Mouse (Mus musculus) left cerebral cortex, postnatal 10 days (tissue): ENCODE measurements around the gene Ppp2r5c. TPM values are rescaled to one million over a fixed set of nuclear protein-coding genes. Genes with fewer than 3 reads are reported as not detected.

Experiments
- total RNA-seq, 2 experiments: library from RNA; stranded (reverse); gene quantifications; 2 replicates each; pipeline ENCODE4 v1.2.3; 2021

Gene Ppp2r5c
- total RNA-seq, 2 experiments from 2014 or later: 237 to 246 TPM

Other genes starting within 250 kb of the Ppp2r5c start
- gene Dio3, start 168.1 kb upstream of the Ppp2r5c start, total RNA-seq: 1 to 10 TPM; 1.1 to 1.4 TPM
- gene Dync1h1, start 154.3 kb downstream of the Ppp2r5c start, total RNA-seq: 100 to 1,000 TPM; 337 to 350 TPM
- gene 1700001K19Rik, start 235.5 kb downstream of the Ppp2r5c start, total RNA-seq: not detected